Mouse (Mus musculus) ovary, adult 2 months (tissue): Measurements from ENCODE around the gene Tpcn1. TPM values are rescaled to one million over a fixed set of nuclear protein-coding genes. Genes with fewer than 3 reads are reported as not detected.

Source experiments
- polyA plus RNA-seq: library from polyadenylated mRNA; depleted of rRNA; stranded (reverse); fragments of >200 nt; gene quantifications from 2 replicates; pipeline ENCODE4 v1.2.3, GENCODE M21; 2012; rRNA removed

Tpcn1 gene
- 70.8 and 89.3 TPM in 2 replicates for polyA plus RNA-seq

DNA sequence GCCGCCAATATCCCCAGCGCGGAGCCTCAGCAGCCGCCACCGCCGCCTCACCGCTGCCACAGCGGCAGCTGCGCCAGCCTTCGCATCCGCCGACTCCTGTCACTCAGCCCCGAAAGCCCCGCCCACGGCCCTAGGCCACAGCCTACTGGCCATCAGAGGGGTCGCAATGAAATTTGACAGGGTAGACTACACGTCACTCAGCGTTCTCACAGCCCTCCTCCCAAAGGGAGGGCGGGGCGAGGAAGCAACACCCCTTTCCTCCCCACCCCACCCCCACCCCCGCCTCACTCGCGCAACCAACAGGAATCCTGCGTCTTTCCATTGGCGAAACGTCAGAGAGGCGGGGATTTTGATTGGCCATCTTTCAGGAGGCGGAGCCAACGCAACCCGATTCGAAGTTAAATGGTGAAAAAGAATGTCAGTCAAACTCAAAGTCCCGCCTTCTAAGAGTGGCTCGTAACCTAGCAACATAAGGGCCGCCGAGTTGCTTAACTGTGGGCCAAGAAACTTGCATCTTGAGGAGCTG lies at the start of gene Tpcn1, which contains the start of gene Iqcd:
Tpcn1 (minus strand) TSS at position 105 of the 526 bp plus-strand sequence.
Iqcd (plus strand) TSS at position 448 of the 526 bp plus-strand sequence.

DNA sequence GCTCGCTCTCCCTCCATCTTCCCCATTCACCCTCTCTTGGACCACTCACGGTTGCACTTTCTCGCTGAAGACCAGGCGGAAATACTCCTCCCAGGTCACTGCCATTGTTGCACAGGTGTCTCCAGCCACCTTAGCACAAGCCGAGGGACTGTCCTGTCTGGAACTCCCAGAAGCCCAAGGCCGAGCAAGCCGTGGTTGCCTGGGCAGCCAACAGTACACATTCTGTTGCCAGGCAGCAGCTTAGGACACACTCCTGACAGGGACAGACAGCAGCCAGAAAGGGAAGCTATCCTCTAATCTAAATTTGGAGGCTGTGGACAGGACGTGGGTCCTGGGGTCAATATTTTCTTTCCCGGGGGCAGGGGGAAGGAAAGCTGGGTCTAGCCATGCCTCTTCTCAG lies 45.7 kb upstream of the Tpcn1 start, which contains the start of gene Cfap73:
Cfap73 (minus strand) TSS at position 105 of the 400 bp plus-strand sequence.

DNA sequence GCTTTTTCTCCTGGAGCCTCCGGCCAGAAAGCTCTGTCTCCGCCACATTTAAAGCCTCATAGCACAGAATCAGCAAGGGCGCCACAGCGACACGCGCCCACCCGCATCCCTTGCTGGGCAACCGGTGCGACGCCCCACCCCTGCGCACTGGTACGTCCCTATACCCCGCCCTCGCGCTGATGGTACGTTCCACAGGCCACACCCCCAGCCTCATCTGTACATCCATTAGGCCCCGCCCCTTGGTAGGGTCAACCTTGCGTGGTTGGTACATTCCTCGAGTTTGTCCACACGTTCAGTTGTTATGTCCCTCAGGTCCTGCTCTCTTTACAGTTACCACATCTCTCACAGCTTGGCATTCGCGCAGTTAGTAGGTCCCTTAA lies 24.0 kb upstream of the Tpcn1 start, which contains the start of the genes Rita1 and Ddx54:
Rita1 (minus strand) TSS at position 148 of the 380 bp plus-strand sequence.
Ddx54 (plus strand) TSS at position 298 of the 380 bp plus-strand sequence.

DNA sequence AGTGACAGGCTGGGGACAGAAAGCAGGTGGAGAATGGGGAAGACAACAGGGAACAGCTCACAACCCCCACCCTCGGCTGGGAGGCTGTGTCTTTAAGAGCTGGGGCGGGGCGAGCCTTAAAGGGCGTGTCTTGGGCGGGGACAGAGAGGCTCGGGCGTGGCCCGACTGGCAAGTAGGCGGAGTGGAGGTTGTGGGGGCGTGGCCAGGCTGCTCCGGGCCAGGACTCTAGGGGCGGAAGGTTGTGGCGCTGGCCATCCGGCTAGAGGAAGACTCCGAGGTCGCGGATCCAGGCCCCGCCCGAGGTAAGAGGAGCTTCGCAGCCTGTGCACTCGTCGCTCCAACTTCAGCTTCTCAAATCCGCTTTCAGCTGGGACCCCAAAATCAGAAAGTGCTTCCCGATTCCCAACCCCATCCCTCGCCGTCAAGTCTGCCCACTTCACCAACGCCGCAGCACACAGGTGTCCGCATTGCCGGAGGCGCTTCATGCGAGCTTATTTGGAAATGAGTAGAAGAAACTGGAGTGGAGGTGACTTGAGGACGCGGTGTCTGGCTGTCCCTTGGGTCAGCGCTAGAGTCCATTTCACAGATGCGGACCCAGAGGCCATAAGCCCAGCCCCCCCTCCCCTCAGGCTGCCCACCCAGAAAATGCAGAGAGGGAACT lies 77.4 kb downstream of the Tpcn1 start, which contains the start of gene Slc8b1:
Slc8b1 (plus strand) TSS at position 187 of the 661 bp plus-strand sequence.

DNA sequence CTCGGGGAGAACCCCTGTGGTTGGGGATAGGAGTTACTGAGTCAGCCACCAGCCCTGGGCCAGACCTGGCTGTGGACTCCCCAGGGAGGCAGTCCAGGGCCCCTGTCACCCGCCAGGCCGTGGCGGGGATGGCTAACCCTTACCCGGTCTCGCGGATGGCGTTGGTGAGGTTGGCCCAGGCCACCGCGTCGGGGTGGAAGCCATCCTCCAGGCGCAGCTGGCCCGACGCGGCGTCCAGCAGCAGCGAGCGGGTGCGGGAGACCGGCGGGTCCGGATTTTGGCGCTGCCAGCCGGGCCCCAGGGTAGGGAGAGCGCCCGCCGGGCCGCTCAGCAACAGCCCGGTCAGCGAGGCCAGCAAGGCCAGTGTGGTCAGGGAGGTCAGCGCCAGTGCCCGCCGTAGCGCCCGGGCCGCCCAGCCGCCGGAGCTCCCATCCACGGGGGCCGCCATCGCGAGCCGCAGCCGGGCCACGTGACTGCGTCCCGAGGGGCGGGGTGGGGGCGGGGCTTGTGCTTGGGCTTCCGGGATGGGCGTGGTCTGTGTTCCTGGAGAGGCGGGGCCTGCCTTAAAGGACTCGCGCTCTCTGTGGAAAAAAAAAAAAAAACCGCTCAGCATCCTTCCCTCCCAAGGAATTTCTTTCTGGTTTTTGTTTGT lies 85.2 kb downstream of the Tpcn1 start, which contains the start of gene Plbd2:
Plbd2 (minus strand) TSS at position 482 of the 652 bp plus-strand sequence.

Other genes starting within 250 kb of the Tpcn1 start
- 0.06 and 0.09 TPM in 2 replicates for gene Lhx5, start 157.0 kb downstream of the Tpcn1 start, polyA plus RNA-seq
- 41.6 and 44.9 TPM in 2 replicates for gene Sdsl, start 115.9 kb downstream of the Tpcn1 start, polyA plus RNA-seq
- gene Sds, start 112.1 kb downstream of the Tpcn1 start, polyA plus RNA-seq = 0.60 and 1.2 TPM in 2 replicates
- 74.1 and 75.6 TPM in 2 replicates for gene Plbd2, start 85.0 kb downstream of the Tpcn1 start, polyA plus RNA-seq
- gene Slc8b1, start 77.5 kb downstream of the Tpcn1 start, polyA plus RNA-seq = 36.4 and 42.5 TPM in 2 replicates
- gene Iqcd, start 343 bp upstream of the Tpcn1 start, polyA plus RNA-seq = 3.8 and 4.6 TPM in 2 replicates
- 20.3 and 23.6 TPM in 2 replicates for gene Rita1, start 23.9 kb upstream of the Tpcn1 start, polyA plus RNA-seq
- gene Ddx54, start 24.1 kb upstream of the Tpcn1 start, polyA plus RNA-seq = 61.9 and 63.9 TPM in 2 replicates
- gene Cfap73, start 45.6 kb upstream of the Tpcn1 start, polyA plus RNA-seq = 0.47 and 1.3 TPM in 2 replicates
- 6.8 and 19.2 TPM in 2 replicates for gene Rasal1, start 60.1 kb upstream of the Tpcn1 start, polyA plus RNA-seq
- 26.3 and 31.9 TPM in 2 replicates for gene Dtx1, start 123.3 kb upstream of the Tpcn1 start, polyA plus RNA-seq
- 9.6 and 9.9 TPM in 2 replicates for gene Oas2, start 161.2 kb upstream of the Tpcn1 start, polyA plus RNA-seq
- gene Oas3, start 189.0 kb upstream of the Tpcn1 start, polyA plus RNA-seq = 2.3 and 3.1 TPM in 2 replicates
- gene Oas1e, start 206.9 kb upstream of the Tpcn1 start, polyA plus RNA-seq = 10.8 and 12.8 TPM in 2 replicates
- 9.6 and 11.6 TPM in 2 replicates for gene Oas1c, start 223.8 kb upstream of the Tpcn1 start, polyA plus RNA-seq